ENCODE assay signal across 11 mouse cellular contexts in genomic region chr5:108836156-108836555, GRCm38 (mm10). TPM values are rescaled to one million over a fixed set of nuclear protein-coding genes. Genes with fewer than 3 reads are reported as not detected.
DNase-seq lines count a peak whose midpoint lies in the region; ATAC-seq and TF ChIP-seq lines count a peak whose summit lies in the region.
"Had no signal": no experiment of that assay in that cellular context is flagged by ENCODE, and none has a peak within 500 bp of the region (broad histone marks: within the 10 kb centered on the region; RNA-seq: fewer than 3 reads in every experiment).

No protein-coding gene starts in this region.

- H3K27ac ChIP-seq in testis, adult 2 months (ENCODE audit: control insufficient read depth, insufficient read depth, low read depth, low read length) = no peak overlapping the region
- H3K27ac ChIP-seq in liver, embryonic 15.5 days (replicated peaks) = no peak overlapping the region
- H3K27ac ChIP-seq: neural tube, embryonic 12.5 days had no signal

- peak; percentile 18; the same call in 1 of the 2 replicates for ATAC-seq in liver, embryonic 15.5 days (ENCODE audit: insufficient read depth)

- no peak overlapping the region for H3K4me3 ChIP-seq in testis, adult 2 months (ENCODE audit: control insufficient read depth, low read depth, low read length)
- H3K4me3 ChIP-seq in liver, embryonic 15.5 days (replicated peaks) = no peak overlapping the region
- H3K4me3 ChIP-seq: neural tube, embryonic 12.5 days had no signal

- TF ChIP-seq POLR2A in testis, adult 2 months (IDR thresholded peaks at IDR 0.05; ENCODE audit: control insufficient read depth, low read depth, low read length) = no peak

- H3K27me3 ChIP-seq in testis, adult 2 months (ENCODE audit: control insufficient read depth, insufficient read depth, low read length) = no peaks in the 10 kb centered on the region
- H3K27me3 ChIP-seq in liver, embryonic 15.5 days = no peaks in the 10 kb centered on the region
- H3K27me3 ChIP-seq: neural tube, embryonic 12.5 days had no signal

- H3K4me2 ChIP-seq in liver, embryonic 15.5 days = no peak overlapping the region
- H3K4me2 ChIP-seq: neural tube, embryonic 12.5 days had no signal

- 43% methylated on average over 1 of the region's 1 CpGs for WGBS in liver, embryonic 15.5 days (ENCODE audit: insufficient replicate concordance)

- peak; percentile 9 to 10 for DNase-seq in cerebellum, postnatal 10 days
- DNase-seq in cerebellum, adult 8-10 months = no peak
- DNase-seq in testis, postnatal 14 days (ENCODE audit: low spot score) = no peak
- DNase-seq in left cerebral cortex, adult 9 months (ENCODE audit: low spot score in 2 of 2) = no peak
- DNase-seq in cerebellum, adult 11-12 months = no peak
- no peak for DNase-seq in gastrocnemius, postnatal 10 days
- DNase-seq: gastrocnemius, postnatal 36 days had no signal

- peak; percentile 14; the same call in 1 of the 2 replicates for TF ChIP-seq CTCF in testis, adult 2 months (IDR thresholded peaks at IDR 0.05; ENCODE audit: control insufficient read depth, insufficient read depth, insufficient replicate concordance, low read depth, low read length)

- no peaks in the 10 kb centered on the region for H3K9me3 ChIP-seq in liver, embryonic 15.5 days (replicated peaks)
- H3K9me3 ChIP-seq: neural tube, embryonic 12.5 days had no signal

- H3K36me3 ChIP-seq in testis, adult 2 months (ENCODE audit: control insufficient read depth, insufficient read depth, low read length) = no peaks in the 10 kb centered on the region
- H3K36me3 ChIP-seq in liver, embryonic 15.5 days (replicated peaks) = no peaks in the 10 kb centered on the region
- H3K36me3 ChIP-seq: neural tube, embryonic 12.5 days had no signal

- no peak overlapping the region for H3K9ac ChIP-seq in liver, embryonic 15.5 days
- H3K9ac ChIP-seq: neural tube, embryonic 12.5 days had no signal

- no peaks in the 10 kb centered on the region for H3K4me1 ChIP-seq in testis, adult 2 months (ENCODE audit: control insufficient read depth, insufficient read depth, low read length)
- H3K4me1 ChIP-seq in liver, embryonic 15.5 days (replicated peaks) = no peaks in the 10 kb centered on the region
- H3K4me1 ChIP-seq: neural tube, embryonic 12.5 days had no signal

RNA-seq across cellular contexts. Expression of gene Vmn2r9, which starts 16.2 kb away (rescaled TPM):
- polyA plus RNA-seq in testis, adult 2 months (2012; rRNA removed) = not detected in 2 replicates
- polyA plus RNA-seq in liver, embryonic 15.5 days (2015; fragmentation: Nextera tagmentation; extraction: Ambion mirVana) = not detected in 2 replicates
- total RNA-seq in gastrocnemius, postnatal 10 days (2021) = not detected
- total RNA-seq: gastrocnemius, postnatal 36 days; layer of hippocampus, postnatal 14 days had no signal
- polyA plus RNA-seq: neural tube, embryonic 12.5 days had no signal

RNA-seq across cellular contexts. Expression of gene Vmn2r8, which starts 27.5 kb away (rescaled TPM):
- 0.01 TPM in 1 of 2 replicates, not detected in the other for polyA plus RNA-seq in testis, adult 2 months (2012; rRNA removed)
- polyA plus RNA-seq in liver, embryonic 15.5 days (2015; fragmentation: Nextera tagmentation; extraction: Ambion mirVana) = not detected in 2 replicates
- not detected for total RNA-seq in gastrocnemius, postnatal 10 days (2021)
- total RNA-seq: gastrocnemius, postnatal 36 days; layer of hippocampus, postnatal 14 days had no signal
- polyA plus RNA-seq: neural tube, embryonic 12.5 days had no signal

RNA-seq across cellular contexts. Expression of gene Tmed11, which starts 41.0 kb away (rescaled TPM):
- polyA plus RNA-seq in testis, adult 2 months (2012; rRNA removed) = not detected in 2 replicates
- not detected in 2 replicates for polyA plus RNA-seq in liver, embryonic 15.5 days (2015; fragmentation: Nextera tagmentation; extraction: Ambion mirVana)
- not detected for total RNA-seq in gastrocnemius, postnatal 10 days (2021)
- total RNA-seq: gastrocnemius, postnatal 36 days; layer of hippocampus, postnatal 14 days had no signal
- polyA plus RNA-seq: neural tube, embryonic 12.5 days had no signal

Comparison
In these comparisons a context has a peak if more than half of its experiments do, and no peak if none do; other contexts are left out.
1. DNase-seq: peak in cerebellum, postnatal 10 days (2 of 2); none in cerebellum, adult 8-10 months (single experiment), testis, postnatal 14 days (single experiment), left cerebral cortex, adult 9 months (0 of 2), cerebellum, adult 11-12 months (single experiment) and gastrocnemius, postnatal 10 days (single experiment).